Mouse (Mus musculus) kidney, adult 2 months (tissue): ENCODE results near the gene Prkn.

Source experiments
- CTCF ChIP-seq: fragments of 200-500 bp; conservative IDR thresholded peaks from 2 replicates; pipeline ENCODE4 v1.5.1; 2011; ENCODE audit warnings: low read depth, mild to moderate bottlenecking, control low read depth, low read length, moderate library complexity, mixed read lengths; ENCODE audit not compliant: insufficient read depth, insufficient read length
- POLR2A ChIP-seq: fragments of 200-500 bp; IDR thresholded peaks from one replicate; pipeline ENCODE4 v1.6.1; 2011; ENCODE audit warnings: low read depth, low read length, control low read depth

DNA sequence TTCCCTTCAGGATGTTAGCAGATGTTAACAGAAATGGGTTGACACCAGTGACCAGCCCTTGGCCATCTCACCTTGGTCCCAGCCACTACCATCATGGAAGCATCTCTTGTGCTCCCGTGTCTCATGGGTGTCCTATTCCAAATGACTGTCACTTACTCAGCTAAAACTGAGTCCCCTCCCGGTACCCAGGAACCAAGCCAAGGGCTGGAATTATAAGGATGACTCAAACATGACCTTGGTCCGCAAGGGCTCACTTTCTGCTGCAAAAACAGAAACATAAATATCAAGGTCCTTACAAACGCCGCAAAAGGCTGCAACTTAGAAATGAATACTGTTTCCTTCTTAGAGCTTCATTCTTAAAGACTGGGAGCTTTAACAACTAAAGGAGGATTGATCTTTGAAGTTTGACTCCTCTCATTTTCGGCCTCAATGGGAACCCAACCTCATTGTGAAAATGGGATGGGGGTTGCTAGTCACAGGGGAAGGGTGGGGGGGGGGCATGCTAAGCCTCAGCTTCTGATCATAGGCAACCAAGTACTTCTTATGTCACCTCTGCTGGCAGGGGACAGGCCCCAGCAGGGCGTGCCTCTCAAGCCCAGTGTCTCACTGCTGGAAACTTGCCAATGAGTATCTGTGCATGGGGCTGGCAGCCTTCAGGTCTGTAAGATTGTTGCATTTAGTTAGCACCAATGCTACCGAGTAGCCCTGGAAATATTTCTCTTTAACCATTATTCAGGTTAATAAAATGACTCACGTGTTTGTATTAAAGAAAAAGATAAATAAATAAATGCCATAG is 1208.7 kb downstream of the Prkn start:
- no peak for TF ChIP-seq CTCF
- no peak for TF ChIP-seq POLR2A
